Mouse (Mus musculus) CH12.LX (cell line): ENCODE data around the gene Ptgis. TPM values are rescaled to one million over a fixed set of nuclear protein-coding genes. Genes with fewer than 3 reads are reported as not detected.

Experiments
- DNase-seq: peaks from one replicate; pipeline ENCODE4 v3.0.0-alpha.2; 2013; ENCODE audit errors: extremely low read depth
- H3K27ac ChIP-seq: 2 replicates; pipeline ENCODE4 v1.5.1; 2012; ENCODE audit warnings: low read depth, mild to moderate bottlenecking, control low read depth, moderate library complexity; ENCODE audit not compliant: insufficient read depth
- H3K27me3 ChIP-seq: replicated peaks from 2 replicates; pipeline ENCODE3; 2012; ENCODE audit warnings: inconsistent platforms
- H3K36me3 ChIP-seq, 2 experiments: replicated peaks in 1 of 2; 2 replicates each; pipeline versions ENCODE3 to v1.6.1; 2012; ENCODE audit warnings: inconsistent platforms in 1 of 2, low read length in 1 of 2, mild to moderate bottlenecking in 1 of 2, mixed read lengths in 1 of 2, moderate library complexity in 1 of 2; ENCODE audit not compliant: control insufficient read depth in 1 of 2, insufficient read depth in 1 of 2
- H3K4me1 ChIP-seq, 2 experiments: 2 replicates each; pipeline ENCODE4 v1.6.1; 2012; ENCODE audit warnings: inconsistent platforms in 1 of 2, moderate library complexity in 1 of 2; ENCODE audit not compliant: insufficient read depth in 2 of 2, control insufficient read depth in 1 of 2
- H3K4me2 ChIP-seq: 2 replicates; pipeline ENCODE4 v1.6.1; 2012; ENCODE audit warnings: low read depth, mild to moderate bottlenecking, control low read depth; ENCODE audit not compliant: poor library complexity, insufficient read depth, severe bottlenecking
- H3K4me3 ChIP-seq, 3 experiments: fragments of 150-350 bp in 1 of 3; sonication (generic) in 1 of 3; replicated peaks in 1 of 3; 2 replicates each; pipeline versions ENCODE3 to v1.5.1; 2011 to 2012; ENCODE audit warnings: low read depth in 2 of 3, low read length in 2 of 3, mild to moderate bottlenecking in 2 of 3, moderate library complexity in 2 of 3, control low read depth in 1 of 3, improper control_type of control experiment in 1 of 3, inconsistent platforms in 1 of 3, mixed read lengths in 1 of 3; ENCODE audit not compliant: poor library complexity in 1 of 3
- H3K79me2 ChIP-seq: replicated peaks from 2 replicates; pipeline ENCODE4 v1.6.1; 2012; ENCODE audit warnings: mild to moderate bottlenecking, moderate library complexity; ENCODE audit not compliant: control insufficient read depth, poor library complexity, insufficient read depth, severe bottlenecking; ENCODE audit errors: extremely low read depth
- H3K9ac ChIP-seq: 2 replicates; pipeline ENCODE4 v1.6.1; 2012; ENCODE audit warnings: low read depth, mild to moderate bottlenecking, control low read depth, moderate library complexity; ENCODE audit not compliant: insufficient read depth
- H3K9me3 ChIP-seq: replicated peaks from 2 replicates; pipeline ENCODE3; 2012; ENCODE audit warnings: low read length, inconsistent platforms, mixed read lengths
- BHLHE40 ChIP-seq: IDR thresholded peaks from 2 replicates; pipeline ENCODE4 v1.6.1; 2011; ENCODE audit warnings: mild to moderate bottlenecking, low read depth, low read length, improper control_type of control experiment
- CHD2 ChIP-seq: IDR thresholded peaks from 2 replicates; pipeline ENCODE4 v1.6.1; 2011; ENCODE audit warnings: low read length, improper control_type of control experiment
- CTCF ChIP-seq, 2 experiments: IDR thresholded peaks in 1 of 2; conservative IDR thresholded peaks in 1 of 2; 2 replicates each; pipeline ENCODE4 v1.5.1; 2011 to 2012; ENCODE audit warnings: low read depth in 2 of 2, low read length in 2 of 2, improper control_type of control experiment in 1 of 2, inconsistent platforms in 1 of 2, mild to moderate bottlenecking in 1 of 2, moderate library complexity in 1 of 2
- E2F4 ChIP-seq: IDR thresholded peaks from 2 replicates; pipeline ENCODE4 v1.6.1; 2011; ENCODE audit warnings: low read depth, low read length, improper control_type of control experiment; ENCODE audit not compliant: insufficient replicate concordance
- ELF1 ChIP-seq: IDR thresholded peaks from 2 replicates; pipeline ENCODE4 v1.6.1; 2014; ENCODE audit warnings: low read depth, mild to moderate bottlenecking, inconsistent platforms, low read length, improper control_type of control experiment
- EP300 ChIP-seq: IDR thresholded peaks from 2 replicates; pipeline ENCODE4 v1.6.1; 2011; ENCODE audit warnings: low read length, improper control_type of control experiment
- GABPA ChIP-seq: IDR thresholded peaks from 2 replicates; pipeline ENCODE4 v1.6.1; 2012; ENCODE audit warnings: low read depth, low read length, improper control_type of control experiment, inconsistent platforms; ENCODE audit not compliant: insufficient replicate concordance
- HCFC1 ChIP-seq: IDR thresholded peaks from 2 replicates; pipeline ENCODE4 v1.6.1; 2012; ENCODE audit warnings: low read depth, mild to moderate bottlenecking, inconsistent platforms, low read length, improper control_type of control experiment
- IRF4 ChIP-seq: IDR thresholded peaks from 2 replicates; pipeline ENCODE4 v1.6.1; 2014; ENCODE audit warnings: low read depth, mild to moderate bottlenecking, inconsistent platforms, low read length, improper control_type of control experiment
- JUN ChIP-seq: IDR thresholded peaks from 2 replicates; pipeline ENCODE4 v1.6.1; 2011; ENCODE audit warnings: low read depth, mild to moderate bottlenecking, low read length, improper control_type of control experiment, moderate library complexity; ENCODE audit not compliant: insufficient read depth
- MAX ChIP-seq: IDR thresholded peaks from 2 replicates; pipeline ENCODE4 v1.6.1; 2011; ENCODE audit warnings: low read length, improper control_type of control experiment
- MEF2A ChIP-seq: IDR thresholded peaks from 2 replicates; pipeline ENCODE4 v1.6.1; 2014; ENCODE audit warnings: low read depth, mild to moderate bottlenecking, inconsistent platforms, low read length, improper control_type of control experiment, borderline replicate concordance
- NELFE ChIP-seq: IDR thresholded peaks from 2 replicates; pipeline ENCODE4 v1.6.1; 2011; ENCODE audit warnings: low read depth, low read length, improper control_type of control experiment
- NRF1 ChIP-seq: IDR thresholded peaks from 2 replicates; pipeline ENCODE4 v1.6.1; 2014; ENCODE audit warnings: low read depth, mild to moderate bottlenecking, inconsistent platforms, low read length, improper control_type of control experiment, moderate library complexity
- PAX5 ChIP-seq: IDR thresholded peaks from 2 replicates; pipeline ENCODE4 v1.6.1; 2012; ENCODE audit warnings: low read length, inconsistent platforms, mixed read lengths
- POLR2A ChIP-seq: IDR thresholded peaks from 2 replicates; pipeline ENCODE4 v1.6.1; 2011; ENCODE audit warnings: low read depth, mild to moderate bottlenecking, improper control_type of control experiment, low read length
- RAD21 ChIP-seq: IDR thresholded peaks from 2 replicates; pipeline ENCODE4 v1.6.1; 2011; ENCODE audit warnings: low read depth, mild to moderate bottlenecking, low read length, improper control_type of control experiment, moderate library complexity
- SMC3 ChIP-seq: IDR thresholded peaks from 2 replicates; pipeline ENCODE4 v1.6.1; 2011; ENCODE audit warnings: low read depth, low read length, improper control_type of control experiment
- TBP ChIP-seq: conservative IDR thresholded peaks from 2 replicates; pipeline ENCODE4 v1.6.1; 2011; ENCODE audit warnings: low read depth, low read length, improper control_type of control experiment
- USF1 ChIP-seq: IDR thresholded peaks from 2 replicates; pipeline ENCODE4 v1.6.1; 2014; ENCODE audit warnings: low read depth, mild to moderate bottlenecking, inconsistent platforms, low read length, improper control_type of control experiment
- ZC3H11A ChIP-seq: IDR thresholded peaks from 2 replicates; pipeline ENCODE4 v1.6.1; 2012; ENCODE audit warnings: low read depth, mild to moderate bottlenecking, inconsistent platforms, low read length, improper control_type of control experiment
- ZKSCAN1 ChIP-seq: IDR thresholded peaks from 2 replicates; pipeline ENCODE4 v1.6.1; 2012; ENCODE audit warnings: low read depth, inconsistent platforms, low read length, improper control_type of control experiment, borderline replicate concordance
- ZMIZ1 ChIP-seq: IDR thresholded peaks from 2 replicates; pipeline ENCODE4 v1.6.1; 2012; ENCODE audit warnings: low read depth, mild to moderate bottlenecking, inconsistent platforms, low read length, improper control_type of control experiment
- ZNF384 ChIP-seq: IDR thresholded peaks from 2 replicates; pipeline ENCODE4 v1.6.1; 2012; ENCODE audit warnings: low read depth, low read length, improper control_type of control experiment, inconsistent platforms
- dilution Hi-C: fragments of 300-500 bp; cut with MboI; formaldehyde crosslinking; loops from 2 replicates; pipeline ENCODE4 v1.14.3; 2020; ENCODE audit warnings: low sequenced_read_pairs; ENCODE audit not compliant: extremely low pct_unique_long_range_greater_than_20kb, extremely low pct_ligation_motif_present
- in situ Hi-C: fragments of 300-500 bp; cut with MboI; formaldehyde crosslinking; loops from 3 replicates; pipeline ENCODE4 v1.14.3; 2019; ENCODE audit warnings: low sequenced_read_pairs, low pct_ligation_motif_present, low pct_unique_long_range_greater_than_20kb, mixed read lengths
- polyA plus RNA-seq: library from polyadenylated mRNA; unstranded; fragments of >175 nt; gene quantifications from 2 replicates; pipeline ENCODE4 v1.2.1, GENCODE M21; 2012; ENCODE audit warnings: low read depth; ENCODE audit not compliant: insufficient read length
- total RNA-seq, 2 experiments: library from RNA; depleted of rRNA; stranded (reverse); fragments of 300-350 nt in 1 of 2; fragments of >200 nt in 1 of 2; gene quantifications; 2 replicates each; pipeline ENCODE4 v1.2.3; 2012 to 2014

Ptgis gene
- total and polyA plus RNA-seq, 3 experiments: 7.0 to 15.9 (median 13.4) TPM

DNA sequence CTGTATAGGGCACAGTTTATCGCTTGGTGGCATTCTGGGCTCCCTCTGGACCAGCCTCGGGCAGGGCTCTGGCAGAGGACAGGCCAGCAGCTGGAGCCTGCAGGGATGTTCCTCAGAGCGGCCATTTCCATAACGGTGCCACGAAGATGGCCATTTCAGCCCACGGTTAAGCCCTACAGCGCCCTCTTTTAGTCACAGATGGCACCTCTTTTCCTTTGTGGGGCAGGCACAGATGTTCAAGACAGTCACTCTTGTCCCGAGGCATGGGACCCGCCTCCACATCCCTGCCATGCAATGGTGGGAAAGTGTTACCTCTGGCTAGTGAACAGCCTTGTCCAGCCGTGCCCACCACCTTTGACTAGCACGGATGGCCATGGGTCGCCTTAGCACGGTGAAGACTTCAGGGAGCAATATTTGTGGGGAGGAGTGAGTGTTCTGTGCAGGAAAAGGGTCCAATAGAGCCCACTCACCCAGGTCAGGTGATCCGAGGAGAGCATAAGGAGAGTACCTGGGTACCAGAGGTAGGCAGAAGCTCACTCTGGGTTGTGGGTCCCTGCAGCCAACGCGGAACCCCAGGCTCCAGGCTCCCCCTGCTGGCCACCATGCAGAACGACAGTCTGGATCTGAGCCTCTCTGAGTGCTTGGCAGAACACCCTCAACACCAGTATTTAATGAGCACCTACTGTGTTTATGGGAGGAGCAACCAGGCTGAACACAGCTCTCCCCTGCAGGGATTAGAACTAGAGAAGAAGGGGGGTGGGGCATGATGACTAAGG, 38.5 kb upstream of the Ptgis start:
- in situ Hi-C loops (loop anchor here (5.0 to 25.0 kb wide), 2 partner anchors 57 to 133 kb away; partner anchors contain the start of gene Slc9a8), dilution Hi-C loops (no loop called here)
- Histone ChIP-seq H3K4me3 (no peak overlapping the region), H3K9ac (no peak overlapping the region), H3K27ac (no peak overlapping the region), H3K4me1 (peaks cover 5 to 16% of the 10 kb centered on the region in 2 experiments; a peak in 3 of 4 replicates), H3K36me3 (no peaks in the 10 kb centered on the region), H3K79me2 (no peaks in the 10 kb centered on the region)
- peak; percentile 72 for DNase-seq
- TF ChIP-seq MAX: no peak
- peak; percentile 88 for TF ChIP-seq RAD21
- TF ChIP-seq CTCF (conservative IDR thresholded peaks at IDR 0.05 in 1 of 2, IDR thresholded peaks at IDR 0.05 in 1 of 2; ENCODE audit: low read depth in 2 of 2, low read length in 2 of 2): peak; percentile 81 to 97
- peak; percentile 97 for TF ChIP-seq SMC3
- TF ChIP-seq EP300: no peak
- TF ChIP-seq ZC3H11A: peak; percentile 67
- 0 out of 2 replicates have a peak, but pooled peaks have one; percentile 19 for TF ChIP-seq IRF4
- TF ChIP-seq, all 38 proteins: peak for 5
- Histone ChIP-seq H3K9me3 (no peaks in the 10 kb centered on the region), H3K4me2 (no peak overlapping the region), H3K27me3 (peaks cover 11% of the 10 kb centered on the region)

DNA sequence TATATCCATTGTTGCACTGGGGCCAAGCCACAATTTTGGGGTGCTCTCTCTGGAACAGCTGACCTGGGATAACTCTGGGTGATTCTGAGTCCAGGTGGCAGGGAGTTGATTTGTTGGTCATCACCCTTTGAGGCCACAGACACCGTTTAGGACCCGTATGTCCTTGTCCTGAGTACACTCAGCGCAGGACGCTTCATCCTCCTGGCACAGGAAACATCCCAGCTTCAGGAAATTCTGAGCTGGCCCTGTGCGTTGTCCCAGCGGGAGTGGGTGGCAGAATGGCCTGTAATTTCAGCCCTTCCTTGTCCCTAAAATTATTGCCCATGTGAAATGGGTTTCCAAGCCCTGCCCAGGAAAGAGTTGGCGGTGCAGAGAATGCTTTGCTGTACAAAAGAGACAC, 37.6 kb upstream of the Ptgis start:
- DNase-seq: no peak
- Histone ChIP-seq H3K9ac (no peak overlapping the region), H3K27ac (no peak overlapping the region), H3K4me3 (no peak overlapping the region), H3K9me3 (no peaks in the 10 kb centered on the region), H3K27me3 (peaks cover 11% of the 10 kb centered on the region), H3K4me1 (peaks cover 5 to 16% of the 10 kb centered on the region in 2 experiments; a peak in 3 of 4 replicates), H3K79me2 (no peaks in the 10 kb centered on the region), H3K4me2 (no peak overlapping the region), H3K36me3 (no peaks in the 10 kb centered on the region)
- in situ Hi-C loops (loop anchor here (5.0 to 25.0 kb wide), 2 partner anchors 56 to 134 kb away; partner anchors contain the start of gene Slc9a8), dilution Hi-C loops (no loop called here)
- TF ChIP-seq GABPA: no peak

DNA sequence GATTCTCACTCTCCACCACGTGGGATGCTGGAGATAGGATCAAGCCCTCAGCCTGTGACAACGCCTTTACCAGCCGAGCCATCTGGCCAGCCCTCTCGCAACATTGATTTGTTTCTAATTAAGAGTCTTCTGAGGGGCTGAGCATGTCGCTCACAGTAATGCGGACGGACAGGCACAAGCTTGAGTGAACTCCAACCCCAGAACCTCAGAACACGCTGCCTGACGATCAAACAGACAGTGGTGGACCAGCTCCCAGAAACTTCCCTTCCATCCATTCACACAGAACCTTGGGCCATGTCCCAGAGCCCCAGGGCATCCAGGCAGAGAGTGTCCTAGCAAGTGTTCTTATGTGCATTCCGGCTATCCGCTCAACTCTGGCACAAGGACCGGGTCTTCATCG, 36.6 kb upstream of the Ptgis start:
- in situ Hi-C loops (loop anchor here (5.0 to 25.0 kb wide), 2 partner anchors 55 to 135 kb away; partner anchors contain the start of gene Slc9a8), dilution Hi-C loops (no loop called here)
- Histone ChIP-seq H3K36me3 (no peaks in the 10 kb centered on the region), H3K9me3 (no peaks in the 10 kb centered on the region), H3K4me2 (no peak overlapping the region), H3K79me2 (no peaks in the 10 kb centered on the region), H3K4me3 (no peak overlapping the region)
- no peak for TF ChIP-seq ZC3H11A
- no peak for TF ChIP-seq PAX5
- TF ChIP-seq JUN: no peak
- TF ChIP-seq E2F4: no peak
- TF ChIP-seq RAD21: no peak
- no peak for TF ChIP-seq ZNF384
- no peak for TF ChIP-seq ZKSCAN1
- TF ChIP-seq TBP: no peak
- no peak for TF ChIP-seq NRF1
- TF ChIP-seq POLR2A: no peak
- TF ChIP-seq MEF2A: no peak
- no peak for TF ChIP-seq GABPA
- no peak for TF ChIP-seq USF1
- no peak for TF ChIP-seq NELFE
- no peak for TF ChIP-seq ZMIZ1
- TF ChIP-seq ELF1: no peak
- TF ChIP-seq CHD2: no peak
- TF ChIP-seq HCFC1: no peak
- no peak for TF ChIP-seq BHLHE40
- no peak for TF ChIP-seq SMC3
- TF ChIP-seq, all 38 proteins: peak for 0
- Histone ChIP-seq H3K4me1 (peaks cover 5 to 16% of the 10 kb centered on the region in 2 experiments; a peak in 3 of 4 replicates), H3K9ac (no peak overlapping the region), H3K27me3 (peaks cover 11% of the 10 kb centered on the region), H3K27ac (no peak overlapping the region)
- DNase-seq: no peak
